Mouse (Mus musculus) hindbrain, embryonic 11.5 days (tissue): ENCODE results near the gene Ndc1. TPM values are rescaled to one million over a fixed set of nuclear protein-coding genes. Genes with fewer than 3 reads are reported as not detected.

Source experiments
- ATAC-seq: fragments of 200-750 bp; cut with Nextera tagmentation; 2 replicates; pipeline ENCODE4 v1.8.0; 2017; ENCODE audit warnings: mild to moderate bottlenecking, moderate TSS enrichment, moderate library complexity; ENCODE audit not compliant: low FRiP score
- DNase-seq: peaks from one replicate; pipeline ENCODE4 v3.0.0-alpha.2; 2015; ENCODE audit warnings: low spot score
- H3K27ac ChIP-seq: fragments of 300-500 bp; sonication (generic); 2 replicates; pipeline ENCODE4 v1.5.1; 2014; ENCODE audit warnings: mild to moderate bottlenecking, low read depth, low read length
- H3K27me3 ChIP-seq: fragments of 300-500 bp; sonication (generic); 2 replicates; pipeline ENCODE4 v1.6.1; 2014; ENCODE audit warnings: mild to moderate bottlenecking, low read length, moderate library complexity, mixed read lengths; ENCODE audit not compliant: control insufficient read depth, insufficient read depth
- H3K36me3 ChIP-seq: fragments of 300-500 bp; sonication (generic); 2 replicates; pipeline ENCODE4 v1.6.1; 2014; ENCODE audit warnings: mild to moderate bottlenecking, low read length, moderate library complexity, mixed read lengths; ENCODE audit not compliant: control insufficient read depth, insufficient read depth
- H3K4me1 ChIP-seq: fragments of 300-500 bp; sonication (generic); replicated peaks from 2 replicates; pipeline ENCODE4 v1.6.1; 2014; ENCODE audit warnings: low read length, mixed read lengths; ENCODE audit not compliant: control insufficient read depth, insufficient read depth
- H3K4me2 ChIP-seq: fragments of 300-500 bp; sonication (generic); replicated peaks from 2 replicates; pipeline ENCODE4 v1.6.1; 2014; ENCODE audit warnings: mild to moderate bottlenecking, low read depth, low read length
- H3K4me3 ChIP-seq: fragments of 300-500 bp; sonication (generic); 2 replicates; pipeline ENCODE4 v1.5.1; 2014; ENCODE audit warnings: low read depth, low read length
- H3K9ac ChIP-seq: fragments of 300-500 bp; sonication (generic); 2 replicates; pipeline ENCODE4 v1.6.1; 2014; ENCODE audit warnings: low read depth, low read length
- H3K9me3 ChIP-seq: fragments of 300-500 bp; sonication (generic); 2 replicates; pipeline ENCODE4 v1.6.1; 2016; ENCODE audit warnings: low read length; ENCODE audit not compliant: control insufficient read depth
- WGBS: fragments of 180-500 bp; shearing (Covaris S2); extraction: QIAGEN DNeasy Blood & Tissue Kit; methylation state at CpG from one replicate; pipeline ENCODE4 v1.1.7; 2014; 5-methylcytosine and 5-hydroxymethylcytosine counted together
- polyA plus RNA-seq: library from polyadenylated mRNA; unstranded; fragments of >200 nt; fragmentation: Nextera tagmentation; extraction: Ambion mirVana; gene quantifications from 2 replicates; pipeline ENCODE4 v1.2.1, GENCODE M21; 2014

Ndc1 gene
- polyA plus RNA-seq, result 34.2 and 42.8 TPM in 2 replicates

GRCm38 (mm10) chr4:107367567-107368314 lies at the start of gene Ndc1:
Gene Ndc1, plus strand, starts transcription at chr4:107367784.
- Histone ChIP-seq H3K36me3 (no peaks in the 10 kb centered on the region; the same call in 1 of the 2 replicates), H3K27ac (peak within 1 kb of the TSS; percentile 79), H3K27me3 (no peaks in the 10 kb centered on the region), H3K9ac (peak within 1 kb of the TSS; percentile 70), H3K4me1 (no peaks in the 10 kb centered on the region), H3K4me2 (peak within 1 kb of the TSS; percentile 55), H3K9me3 (no peaks in the 10 kb centered on the region), H3K4me3 (peak within 1 kb of the TSS; percentile 84)
- WGBS, result under 1% methylated on average over 51 of the region's 51 CpGs
- ATAC-seq (peak; percentile 99), DNase-seq (peak; percentile 90)

DNA sequence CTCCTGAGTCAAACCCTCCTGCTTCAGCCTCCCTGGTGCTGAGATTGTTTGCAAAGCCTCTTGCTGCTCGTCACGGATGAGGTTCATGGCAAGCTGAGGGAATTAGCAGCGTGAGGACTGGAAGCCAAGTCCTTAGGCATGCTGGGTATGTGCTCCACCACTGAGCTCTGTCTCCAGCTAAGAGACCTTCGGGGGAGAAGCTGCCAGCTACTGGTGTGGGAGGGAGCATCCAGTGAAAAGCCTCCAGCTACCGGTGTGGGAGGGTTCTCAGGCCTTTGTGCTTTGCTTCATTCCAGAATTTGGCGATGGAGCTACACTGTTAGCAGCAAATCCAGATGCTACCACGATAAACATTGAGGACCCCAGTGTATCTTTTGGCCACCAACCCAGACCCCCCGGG lies 48.9 kb upstream of the Ndc1 start:
- Histone ChIP-seq H3K27me3 (no peaks in the 10 kb centered on the region), H3K9me3 (no peaks in the 10 kb centered on the region), H3K4me3 (no peak overlapping the region), H3K4me1 (0 out of 2 replicates have a peak, but pooled peaks cover 5% of the 10 kb centered on the region), H3K4me2 (no peak overlapping the region), H3K27ac (no peak overlapping the region), H3K9ac (no peak overlapping the region), H3K36me3 (0 out of 2 replicates have a peak, but pooled peaks cover 3% of the 10 kb centered on the region)
- ATAC-seq, result no peak
- 76% methylated on average over 8 of the region's 8 CpGs for WGBS
- no peak for DNase-seq

DNA sequence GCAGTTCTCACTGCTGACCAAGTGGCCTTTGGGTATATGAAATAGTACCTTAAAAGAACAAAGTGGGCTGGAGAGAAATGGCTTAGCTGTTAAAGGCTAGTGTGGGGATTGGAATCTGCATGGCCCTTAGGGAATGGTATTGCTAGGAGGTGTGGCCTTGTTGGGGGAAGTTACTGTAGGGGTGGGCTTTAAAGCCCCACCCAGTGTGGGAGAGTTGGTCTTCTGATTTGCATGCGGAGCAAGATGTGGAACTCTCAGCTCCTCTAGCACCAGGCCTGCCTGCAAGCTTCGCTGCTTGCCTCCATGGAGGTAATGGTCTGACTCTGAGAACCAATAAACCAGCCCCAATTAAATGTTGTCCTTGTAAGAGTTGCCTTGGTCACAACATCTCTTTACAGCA lies 46.5 kb upstream of the Ndc1 start:
- no peaks in the 10 kb centered on the region for H3K9me3 ChIP-seq
- 89% methylated on average over 2 of the region's 2 CpGs for WGBS
- DNase-seq (no peak), ATAC-seq (no peak)
- no peak overlapping the region for H3K4me3 ChIP-seq
- no peak overlapping the region for H3K27ac ChIP-seq
- H3K36me3 ChIP-seq, result 0 out of 2 replicates have a peak, but pooled peaks cover 3% of the 10 kb centered on the region
- H3K4me2 ChIP-seq, result no peak overlapping the region
- no peak overlapping the region for H3K9ac ChIP-seq
- H3K27me3 ChIP-seq, result no peaks in the 10 kb centered on the region
- H3K4me1 ChIP-seq, result no peaks in the 10 kb centered on the region

- no peak overlapping the region for H3K9ac ChIP-seq
- ATAC-seq, result no peak
- no peak for DNase-seq
- no peak overlapping the region for H3K4me3 ChIP-seq
- no peaks in the 10 kb centered on the region for H3K4me1 ChIP-seq
- WGBS, result 98% methylated on average over 2 of the region's 2 CpGs
- H3K27me3 ChIP-seq, result no peaks in the 10 kb centered on the region
- no peak overlapping the region for H3K27ac ChIP-seq
- H3K36me3 ChIP-seq, result 0 out of 2 replicates have a peak, but pooled peaks cover 3% of the 10 kb centered on the region
- no peak overlapping the region for H3K4me2 ChIP-seq
- no peaks in the 10 kb centered on the region for H3K9me3 ChIP-seq
Observed at GRCm38 (mm10) chr4:107323113-107323512, 44.5 kb upstream of the Ndc1 start.

GRCm38 (mm10) chr4:107328530-107328929 lies 39.1 kb upstream of the Ndc1 start:
- ATAC-seq, result no peak
- H3K9ac ChIP-seq, result no peak overlapping the region
- H3K27me3 ChIP-seq, result no peaks in the 10 kb centered on the region
- H3K4me1 ChIP-seq, result no peaks in the 10 kb centered on the region
- no peak overlapping the region for H3K27ac ChIP-seq
- no peak overlapping the region for H3K4me3 ChIP-seq
- no peaks in the 10 kb centered on the region for H3K9me3 ChIP-seq
- H3K36me3 ChIP-seq, result no peaks in the 10 kb centered on the region
- H3K4me2 ChIP-seq, result no peak overlapping the region
- no peak for DNase-seq
- 94% methylated on average over 8 of the region's 8 CpGs for WGBS

- Histone ChIP-seq H3K4me1 (no peaks in the 10 kb centered on the region), H3K9ac (no peak overlapping the region), H3K36me3 (no peaks in the 10 kb centered on the region), H3K9me3 (no peaks in the 10 kb centered on the region), H3K27ac (no peak overlapping the region), H3K4me3 (no peak overlapping the region), H3K4me2 (no peak overlapping the region), H3K27me3 (no peaks in the 10 kb centered on the region)
- no peak for ATAC-seq
- no peak for DNase-seq
- WGBS, result 93% methylated on average over 4 of the region's 4 CpGs
Observed at GRCm38 (mm10) chr4:107333514-107333913, 34.1 kb upstream of the Ndc1 start.

DNA sequence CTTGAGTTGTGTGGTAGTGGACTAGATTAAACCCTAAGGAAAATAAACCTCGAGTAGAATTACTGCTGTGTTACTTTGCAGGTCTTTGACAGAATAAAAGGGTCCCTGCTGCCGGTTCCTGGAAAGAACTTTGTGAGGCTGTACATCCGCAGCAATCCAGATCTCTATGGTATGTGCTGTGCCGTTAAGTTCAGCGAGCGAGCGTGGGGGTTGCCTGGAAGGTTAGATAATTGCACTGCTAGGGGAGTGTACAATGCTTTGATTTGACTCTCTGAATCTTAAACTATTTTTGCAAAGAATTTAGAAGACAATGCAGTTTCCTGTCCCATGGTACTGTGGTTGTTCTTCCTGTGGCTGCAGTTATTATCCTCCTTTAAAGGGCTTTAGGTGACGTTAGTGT lies 31.2 kb upstream of the Ndc1 start:
- Histone ChIP-seq H3K9me3 (no peaks in the 10 kb centered on the region), H3K9ac (no peak overlapping the region), H3K27me3 (no peaks in the 10 kb centered on the region), H3K27ac (no peak overlapping the region), H3K36me3 (no peaks in the 10 kb centered on the region), H3K4me3 (no peak overlapping the region), H3K4me2 (no peak overlapping the region), H3K4me1 (no peaks in the 10 kb centered on the region)
- ATAC-seq, result no peak
- 90% methylated on average over 8 of the region's 8 CpGs for WGBS
- DNase-seq, result no peak

- WGBS, result 97% methylated on average over 5 of the region's 5 CpGs
- H3K36me3 ChIP-seq, result no peaks in the 10 kb centered on the region
- DNase-seq (no peak), ATAC-seq (no peak)
- no peak overlapping the region for H3K4me3 ChIP-seq
- H3K27me3 ChIP-seq, result no peaks in the 10 kb centered on the region
- H3K9me3 ChIP-seq, result no peaks in the 10 kb centered on the region
- H3K9ac ChIP-seq, result no peak overlapping the region
- no peaks in the 10 kb centered on the region for H3K4me1 ChIP-seq
- H3K27ac ChIP-seq, result no peak overlapping the region
- no peak overlapping the region for H3K4me2 ChIP-seq
Observed at GRCm38 (mm10) chr4:107337455-107337854, 30.1 kb upstream of the Ndc1 start.

- WGBS, result 53% methylated on average over 5 of the region's 5 CpGs
- H3K27ac ChIP-seq, result no peak overlapping the region
- H3K9ac ChIP-seq, result no peak overlapping the region
- no peak overlapping the region for H3K4me2 ChIP-seq
- H3K4me1 ChIP-seq, result no peaks in the 10 kb centered on the region
- no peaks in the 10 kb centered on the region for H3K27me3 ChIP-seq
- H3K36me3 ChIP-seq, result no peaks in the 10 kb centered on the region
- no peak for ATAC-seq
- DNase-seq, result no peak
- H3K4me3 ChIP-seq, result no peak overlapping the region
- H3K9me3 ChIP-seq, result no peaks in the 10 kb centered on the region
Observed at GRCm38 (mm10) chr4:107341354-107341753, 26.2 kb upstream of the Ndc1 start.
